Mouse (Mus musculus): ENCODE measurements at regions not wholly inside any gene's neighbourhood (a gene's known extent, or its start where the extent isn't known, plus 50 kb on each side); places are given as distances from the start of the nearest gene placed in this dataset.

DNA sequence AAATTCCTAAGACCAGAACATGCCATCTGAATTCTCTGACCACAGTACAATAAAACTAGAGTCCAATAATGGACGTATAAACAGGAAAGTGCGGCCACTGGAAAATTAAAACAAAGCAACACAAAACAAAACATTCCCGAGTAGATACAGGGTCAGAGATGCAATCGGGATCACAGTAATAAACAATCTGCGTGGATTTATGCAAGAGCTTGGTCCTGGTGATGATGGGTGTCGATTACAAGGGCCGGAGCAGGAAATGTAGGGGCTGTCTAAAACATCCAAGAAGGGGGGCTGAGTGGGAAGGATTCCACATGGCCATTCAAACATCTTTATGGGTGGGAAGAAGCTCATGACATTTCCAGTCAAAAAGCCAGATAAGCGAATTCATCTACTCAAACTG is 78.6 kb downstream of the Ackr3 start:
- TF ChIP-seq CTCF (IDR thresholded peaks at IDR 0.05; ENCODE audit: borderline replicate concordance, control insufficient read depth, extremely low read depth, insufficient read depth, low read length, poor library complexity), result no peak
- no peak for TF ChIP-seq POLR2A (IDR thresholded peaks at IDR 0.05; ENCODE audit: control insufficient read depth, extremely low read depth, insufficient read depth, low read length, poor library complexity)
